Mouse (Mus musculus) kidney, adult 2 months (tissue): ENCODE results near the gene Txndc16. TPM values are rescaled to one million over a fixed set of nuclear protein-coding genes. Genes with fewer than 3 reads are reported as not detected.
A peak's percentile ranks its signal among the peaks of the same experiment; 100 is the strongest.

Source experiments
- DNase-seq: peaks from one replicate; pipeline ENCODE4 v3.0.0; 2021
- H3K27ac ChIP-seq: fragments of 200-500 bp; 2 replicates; pipeline ENCODE4 v1.5.1; 2012; ENCODE audit warnings: low read depth, low read length, control low read depth, inconsistent platforms; ENCODE audit not compliant: insufficient read depth
- H3K27me3 ChIP-seq: fragments of 200-500 bp; replicated peaks from 2 replicates; pipeline ENCODE4 v1.6.1; 2012; ENCODE audit warnings: mild to moderate bottlenecking, moderate library complexity, low read length, inconsistent platforms; ENCODE audit not compliant: control insufficient read depth, insufficient read depth
- H3K36me3 ChIP-seq: fragments of 200-500 bp; 2 replicates; pipeline ENCODE4 v1.6.1; 2012; ENCODE audit warnings: mild to moderate bottlenecking, moderate library complexity, low read length, inconsistent platforms; ENCODE audit not compliant: control insufficient read depth, insufficient read depth
- H3K4me1 ChIP-seq: fragments of 200-500 bp; 2 replicates; pipeline ENCODE4 v1.6.1; 2011; ENCODE audit warnings: low read length; ENCODE audit not compliant: control insufficient read depth, insufficient read depth
- H3K4me3 ChIP-seq: fragments of 200-500 bp; 2 replicates; pipeline ENCODE4 v1.5.1; 2011; ENCODE audit warnings: mild to moderate bottlenecking, low read depth, low read length, control low read depth; ENCODE audit not compliant: insufficient read depth
- CTCF ChIP-seq: fragments of 200-500 bp; conservative IDR thresholded peaks from 2 replicates; pipeline ENCODE4 v1.5.1; 2011; ENCODE audit warnings: low read depth, mild to moderate bottlenecking, control low read depth, low read length, moderate library complexity, mixed read lengths; ENCODE audit not compliant: insufficient read depth, insufficient read length
- POLR2A ChIP-seq: fragments of 200-500 bp; IDR thresholded peaks from one replicate; pipeline ENCODE4 v1.6.1; 2011; ENCODE audit warnings: low read depth, low read length, control low read depth
- WGBS: fragments of 180-500 bp; shearing (Covaris S2); methylation state at CpG from one replicate; pipeline ENCODE4 v1.1.7; 2018; 5-methylcytosine and 5-hydroxymethylcytosine counted together
- polyA plus RNA-seq: library from polyadenylated mRNA; depleted of rRNA; stranded (reverse); fragments of >200 nt; gene quantifications from 2 replicates; pipeline ENCODE4 v1.2.3, GENCODE M21; 2012

Gene Txndc16
- polyA plus RNA-seq, 1 experiment: 6.6 TPM

DNA sequence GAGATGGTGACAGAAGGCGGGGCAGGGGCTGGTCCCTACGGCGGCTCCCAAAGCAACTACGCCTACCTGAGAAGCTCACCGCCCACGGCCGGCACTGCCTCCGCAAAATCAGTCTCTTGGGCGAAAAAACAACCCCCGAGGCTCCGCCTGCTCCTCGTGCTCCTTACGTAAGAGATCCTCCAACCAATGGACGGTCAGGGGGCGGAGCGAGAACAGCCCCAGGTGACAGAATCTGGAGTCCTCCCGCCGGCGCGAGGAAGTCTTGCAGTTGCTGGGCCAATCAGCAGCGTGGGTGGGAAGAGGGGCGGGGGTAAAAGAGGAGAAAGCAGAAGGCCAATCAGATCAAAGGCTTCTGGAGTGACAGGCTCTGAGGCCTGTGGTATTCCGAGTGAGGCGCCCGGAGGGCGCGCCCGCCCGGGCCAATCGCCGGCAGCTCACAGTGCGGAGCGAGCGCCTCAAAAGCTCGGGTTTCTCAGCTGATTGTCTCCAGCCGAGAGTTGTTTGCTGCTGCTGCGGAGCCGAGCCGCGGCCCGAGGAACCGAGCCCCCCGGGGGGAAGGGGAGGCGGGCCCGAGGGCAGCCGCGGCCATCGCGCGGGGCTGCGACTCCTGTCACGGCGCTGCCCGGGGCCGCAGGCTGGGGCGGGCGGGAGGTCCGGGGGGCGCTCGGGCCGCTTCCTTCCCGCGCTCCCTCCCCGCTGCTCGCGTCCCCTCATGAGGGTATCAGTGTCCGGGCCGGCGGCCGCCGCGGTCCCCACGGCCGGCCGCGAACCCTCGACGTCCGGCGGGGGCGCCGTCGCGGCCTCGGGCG is 643 bp downstream of the Txndc16 start, which contains the start of gene Gpr137c:
TSS of gene Gpr137c (plus strand) at position 437 of the 809 bp plus-strand sequence.
- H3K36me3 ChIP-seq: no peaks in the 10 kb centered on the region
- no peaks in the 10 kb centered on the region for H3K4me1 ChIP-seq
- H3K27me3 ChIP-seq: no peaks in the 10 kb centered on the region
- peak; percentile 10 for TF ChIP-seq POLR2A
- TF ChIP-seq CTCF: no peak
- H3K27ac ChIP-seq: no peak within 1 kb of the TSS
- DNase-seq: peak; percentile 100
- WGBS: under 1% methylated on average over 79 of the region's 86 CpGs
- H3K4me3 ChIP-seq: peak within 1 kb of the TSS; percentile 87

GRCm38 (mm10) chr14:45217693-45218092 is 2.4 kb downstream of the Txndc16 start:
- H3K4me3 ChIP-seq: no peak overlapping the region
- H3K27ac ChIP-seq: no peak overlapping the region
- TF ChIP-seq POLR2A: no peak
- no peak for TF ChIP-seq CTCF
- WGBS: 75% methylated on average over 4 of the region's 4 CpGs
- H3K27me3 ChIP-seq: no peaks in the 10 kb centered on the region
- no peaks in the 10 kb centered on the region for H3K36me3 ChIP-seq
- H3K4me1 ChIP-seq: no peaks in the 10 kb centered on the region
- no peak for DNase-seq

GRCm38 (mm10) chr14:45216711-45217340 is 3.3 kb downstream of the Txndc16 start:
- no peak for DNase-seq
- H3K27me3 ChIP-seq: no peaks in the 10 kb centered on the region
- 90% methylated on average over 9 of the region's 9 CpGs for WGBS
- no peaks in the 10 kb centered on the region for H3K4me1 ChIP-seq
- no peak overlapping the region for H3K4me3 ChIP-seq
- H3K36me3 ChIP-seq: no peaks in the 10 kb centered on the region
- no peak overlapping the region for H3K27ac ChIP-seq
- TF ChIP-seq POLR2A: no peak
- no peak for TF ChIP-seq CTCF

DNA sequence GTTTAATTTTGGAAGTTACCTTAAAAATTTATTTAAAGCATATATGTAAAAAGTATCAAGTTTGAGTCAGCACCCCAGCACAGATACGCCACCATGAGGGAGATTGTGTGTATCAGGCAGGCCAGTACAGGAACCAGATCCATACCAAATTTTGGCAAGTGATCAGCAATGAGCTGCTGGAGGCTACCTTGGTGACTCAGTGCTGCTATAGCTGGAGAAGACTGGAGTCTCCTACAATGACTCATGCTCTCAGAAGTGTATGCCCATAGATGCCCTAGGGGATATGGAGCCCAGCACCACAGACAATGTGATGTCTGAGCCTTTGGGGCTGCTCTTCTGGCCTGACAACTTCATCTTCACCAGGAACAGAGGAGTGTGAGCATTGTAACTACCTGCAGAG is 8.7 kb downstream of the Txndc16 start:
- no peak overlapping the region for H3K4me3 ChIP-seq
- H3K27me3 ChIP-seq: no peaks in the 10 kb centered on the region
- DNase-seq: no peak
- TF ChIP-seq POLR2A (no peak), CTCF (no peak)
- no peak overlapping the region for H3K27ac ChIP-seq
- WGBS: 94% methylated on average over 1 of the region's 1 CpGs
- no peaks in the 10 kb centered on the region for H3K4me1 ChIP-seq
- no peaks in the 10 kb centered on the region for H3K36me3 ChIP-seq

DNA sequence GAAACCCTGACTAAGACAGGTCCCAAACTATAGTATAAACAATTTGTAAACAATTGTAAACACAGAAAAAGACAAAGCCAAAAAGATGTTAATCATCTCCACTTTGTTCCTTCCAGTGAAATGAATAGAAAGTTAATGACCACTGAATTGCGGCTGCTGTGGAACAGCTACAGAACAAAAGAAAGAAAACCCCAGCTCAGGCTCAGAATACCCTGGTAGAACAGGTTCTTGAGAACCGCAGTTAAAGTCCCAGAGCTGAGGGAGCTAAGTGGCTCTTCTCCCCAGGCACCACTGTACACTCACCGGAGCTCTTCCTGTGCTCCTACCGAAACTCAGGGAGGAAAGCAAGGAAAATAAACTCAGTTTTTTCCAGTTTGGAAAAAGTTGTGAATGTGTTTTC is 9.4 kb downstream of the Txndc16 start:
- Histone ChIP-seq H3K27ac (no peak overlapping the region), H3K4me1 (no peaks in the 10 kb centered on the region), H3K4me3 (no peak overlapping the region), H3K27me3 (no peaks in the 10 kb centered on the region), H3K36me3 (no peaks in the 10 kb centered on the region)
- TF ChIP-seq POLR2A (no peak), CTCF (no peak)
- WGBS: 84% methylated on average over 4 of the region's 4 CpGs
- no peak for DNase-seq

- TF ChIP-seq POLR2A (no peak), CTCF (no peak)
- DNase-seq: no peak
- no peaks in the 10 kb centered on the region for H3K36me3 ChIP-seq
- H3K27me3 ChIP-seq: no peaks in the 10 kb centered on the region
- no peak overlapping the region for H3K4me3 ChIP-seq
- H3K4me1 ChIP-seq: no peaks in the 10 kb centered on the region
- no peak overlapping the region for H3K27ac ChIP-seq
Observed at GRCm38 (mm10) chr14:45200607-45201006, 19.5 kb downstream of the Txndc16 start.

DNA sequence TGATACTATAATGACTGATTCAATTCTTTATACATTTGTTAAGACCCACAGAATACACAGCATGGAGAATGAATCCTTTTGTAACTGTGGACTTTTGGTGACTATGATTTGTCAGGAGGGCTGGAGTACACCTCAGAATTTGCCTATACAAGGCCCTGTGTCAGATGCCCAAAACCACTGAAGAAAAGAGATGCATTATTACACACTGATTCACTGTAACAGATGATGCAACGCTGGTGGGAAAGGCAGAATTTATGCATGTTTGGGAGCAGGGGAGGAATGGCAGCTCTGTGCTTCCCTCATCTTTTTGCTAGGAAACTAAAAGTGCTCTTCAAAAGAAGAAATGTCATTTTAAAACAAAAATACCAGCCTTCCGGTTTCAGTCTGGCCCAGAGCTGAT is 29.1 kb downstream of the Txndc16 start:
- no peak overlapping the region for H3K27ac ChIP-seq
- no peak for TF ChIP-seq POLR2A
- TF ChIP-seq CTCF: no peak
- 89% methylated on average over 2 of the region's 2 CpGs for WGBS
- no peak overlapping the region for H3K4me3 ChIP-seq
- H3K36me3 ChIP-seq: no peaks in the 10 kb centered on the region; the same call in 1 of the 2 replicates
- no peaks in the 10 kb centered on the region for H3K27me3 ChIP-seq
- DNase-seq: no peak
- no peaks in the 10 kb centered on the region for H3K4me1 ChIP-seq
